Mouse (Mus musculus): ENCODE data around the gene Mvb12a. TPM values are rescaled to one million over a fixed set of nuclear protein-coding genes. Genes with fewer than 3 reads are reported as not detected.

Mvb12a gene
- polyA plus RNA-seq (2016; fragmentation: Nextera tagmentation; extraction: Ambion mirVana) = 69.0 and 72.6 TPM in 2 replicates

DNA sequence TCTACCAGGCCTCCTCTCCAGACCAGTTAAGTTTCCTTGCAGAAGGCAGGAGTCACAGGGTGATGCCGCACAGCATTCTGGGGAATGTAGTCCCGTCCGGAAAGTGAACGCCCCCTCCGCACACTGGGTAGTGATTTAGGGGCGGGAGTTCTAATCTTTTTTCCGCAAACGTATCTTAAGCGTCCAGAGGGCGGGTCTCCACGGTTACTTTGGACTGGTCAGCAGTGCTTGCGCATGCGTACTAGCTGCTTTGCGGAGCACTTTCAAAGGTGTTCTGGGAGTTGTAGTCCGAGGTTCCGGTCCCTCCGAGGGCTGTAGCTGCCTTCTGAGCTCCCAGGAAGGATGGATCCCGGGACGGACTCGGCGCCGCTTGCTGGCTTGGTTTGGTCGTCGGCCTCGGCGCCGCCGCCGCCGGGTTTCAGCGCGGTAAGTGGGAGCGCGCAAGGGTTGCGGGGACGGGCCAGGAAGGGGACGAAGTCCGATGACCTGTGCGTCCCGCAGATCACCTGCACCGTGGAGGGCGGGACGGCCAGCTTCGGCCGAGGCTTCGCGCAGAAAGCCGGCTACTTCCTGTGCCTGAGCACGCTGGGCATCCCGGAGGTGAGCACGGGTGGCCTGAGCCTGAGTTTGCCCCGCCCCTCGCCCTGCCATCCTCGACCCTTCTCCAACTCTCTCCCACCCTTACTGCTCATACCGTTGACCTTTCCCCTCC, at the start of gene Mvb12a:
Mvb12a (plus strand) TSS at position 291 of the 712 bp plus-strand sequence.
- WGBS = under 1% methylated on average over 54 of the region's 55 CpGs
- Histone ChIP-seq H3K9me3 (no peaks in the 10 kb centered on the region), H3K4me2 (replicated peaks) (peak within 1 kb of the TSS; percentile 89)

DNA sequence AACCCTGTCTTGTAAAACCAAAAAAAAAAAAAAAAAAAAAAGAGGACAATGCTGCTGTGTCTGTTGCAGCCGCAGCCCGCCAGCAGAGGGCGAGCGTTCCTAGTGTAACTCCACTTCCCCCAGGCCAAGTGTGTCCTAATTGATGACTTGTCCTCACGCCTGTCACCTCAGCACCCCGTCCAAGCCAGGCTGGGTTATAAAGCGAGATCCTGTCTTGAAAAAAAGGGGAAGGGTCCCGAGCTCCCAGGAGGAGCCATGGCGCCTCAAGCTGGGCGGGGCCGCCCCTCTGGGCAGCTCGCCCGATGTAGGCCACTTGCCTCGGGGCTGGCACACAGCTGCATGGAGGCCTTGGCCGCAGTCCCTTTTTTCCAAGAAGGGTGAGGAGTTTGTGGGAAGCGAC, 47.7 kb upstream of the Mvb12a start:
- H3K4me3 ChIP-seq = no peak overlapping the region
- peaks cover 33% of the 10 kb centered on the region for H3K36me3 ChIP-seq
- ATAC-seq (ENCODE audit: insufficient number of reproducible peaks, insufficient read depth, low FRiP score, low TSS enrichment) = 0 out of 2 replicates have a peak, but pooled peaks have one; percentile 47
- H3K27ac ChIP-seq = no peak overlapping the region
- H3K27me3 ChIP-seq = no peaks in the 10 kb centered on the region
- no peaks in the 10 kb centered on the region for H3K9me3 ChIP-seq
- H3K4me1 ChIP-seq = peaks cover 26% of the 10 kb centered on the region
- no peak overlapping the region for H3K9ac ChIP-seq
- WGBS = 26% methylated on average over 16 of the region's 16 CpGs
- no peak overlapping the region for H3K4me2 ChIP-seq (replicated peaks)

More for the DNA sequence above, at the start of gene Mvb12a:
- H3K27me3 ChIP-seq = 0 out of 2 replicates have a peak, but pooled peaks cover 3% of the 10 kb centered on the region
- peak within 1 kb of the TSS; percentile 91 for H3K4me3 ChIP-seq
- peaks cover 25% of the 10 kb centered on the region for H3K36me3 ChIP-seq
- peak within 1 kb of the TSS; percentile 87 for H3K9ac ChIP-seq
- ATAC-seq (ENCODE audit: insufficient number of reproducible peaks, insufficient read depth, low FRiP score, low TSS enrichment) = peak; percentile 87
- peaks cover 11% of the 10 kb centered on the region for H3K4me1 ChIP-seq
- H3K27ac ChIP-seq = 0 out of 2 replicates have a peak within 1 kb of the TSS, but pooled peaks have one; percentile 33

DNA sequence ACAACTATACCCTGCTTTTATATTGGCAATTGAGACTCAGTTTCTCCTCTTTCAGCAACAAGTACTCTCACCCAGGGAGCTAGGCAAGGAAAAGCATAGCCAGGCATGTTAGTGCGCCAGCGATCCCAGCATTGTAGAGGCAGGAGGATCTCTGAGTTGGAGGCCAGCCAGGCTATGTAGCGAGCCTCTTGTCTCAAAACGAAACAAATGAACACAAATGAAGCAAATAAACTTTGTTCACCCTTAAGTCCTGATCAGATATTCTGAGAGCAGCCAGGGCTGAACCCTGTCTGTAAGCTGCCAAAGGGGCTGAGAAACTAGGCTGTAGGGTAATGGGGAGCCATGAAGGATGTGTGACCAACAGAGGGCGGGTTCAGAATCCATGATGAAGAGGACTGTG, 46.9 kb upstream of the Mvb12a start:
- H3K4me1 ChIP-seq = peaks cover 26% of the 10 kb centered on the region
- no peaks in the 10 kb centered on the region for H3K9me3 ChIP-seq
- H3K9ac ChIP-seq = no peak overlapping the region
- no peak overlapping the region for H3K4me2 ChIP-seq (replicated peaks)
- ATAC-seq (ENCODE audit: insufficient number of reproducible peaks, insufficient read depth, low FRiP score, low TSS enrichment) = no peak
- 91% methylated on average over 5 of the region's 5 CpGs for WGBS
- no peak overlapping the region for H3K4me3 ChIP-seq
- H3K27me3 ChIP-seq = no peaks in the 10 kb centered on the region
- no peak overlapping the region for H3K27ac ChIP-seq
- H3K36me3 ChIP-seq = peaks cover 25% of the 10 kb centered on the region

DNA sequence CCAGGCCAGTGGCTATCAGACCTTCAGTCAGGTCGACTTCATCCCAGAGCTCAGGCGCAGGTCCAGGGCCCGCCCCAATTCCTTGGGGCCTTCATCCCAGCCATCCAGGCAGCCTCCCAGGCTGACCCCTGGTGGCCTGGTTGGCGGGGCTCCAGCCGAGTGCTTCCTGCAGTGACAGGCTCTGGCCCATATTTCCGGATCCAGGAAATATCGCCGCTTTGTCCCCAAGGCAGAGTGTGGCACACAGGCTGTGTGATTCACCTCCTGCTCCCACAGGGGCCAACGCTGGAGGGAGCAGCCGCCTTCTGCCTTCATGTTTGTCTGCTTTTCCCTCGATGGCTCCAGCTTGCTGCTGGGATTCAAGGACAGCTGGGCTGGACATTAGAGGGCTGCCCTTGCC, 46.2 kb upstream of the Mvb12a start:
- ATAC-seq (ENCODE audit: insufficient number of reproducible peaks, insufficient read depth, low FRiP score, low TSS enrichment) = no peak
- H3K4me3 ChIP-seq = no peak overlapping the region
- peaks cover 26% of the 10 kb centered on the region for H3K4me1 ChIP-seq
- 0 out of 2 replicates have a peak overlapping the region, but pooled peaks have one; percentile 23 for H3K27ac ChIP-seq
- no peaks in the 10 kb centered on the region for H3K27me3 ChIP-seq
- H3K9me3 ChIP-seq = no peaks in the 10 kb centered on the region
- H3K9ac ChIP-seq = peak overlapping the region; percentile 4; the same call in 1 of the 2 replicates
- H3K36me3 ChIP-seq = peaks cover 20% of the 10 kb centered on the region
- WGBS = 19% methylated on average over 11 of the region's 11 CpGs
- no peak overlapping the region for H3K4me2 ChIP-seq (replicated peaks)

DNA sequence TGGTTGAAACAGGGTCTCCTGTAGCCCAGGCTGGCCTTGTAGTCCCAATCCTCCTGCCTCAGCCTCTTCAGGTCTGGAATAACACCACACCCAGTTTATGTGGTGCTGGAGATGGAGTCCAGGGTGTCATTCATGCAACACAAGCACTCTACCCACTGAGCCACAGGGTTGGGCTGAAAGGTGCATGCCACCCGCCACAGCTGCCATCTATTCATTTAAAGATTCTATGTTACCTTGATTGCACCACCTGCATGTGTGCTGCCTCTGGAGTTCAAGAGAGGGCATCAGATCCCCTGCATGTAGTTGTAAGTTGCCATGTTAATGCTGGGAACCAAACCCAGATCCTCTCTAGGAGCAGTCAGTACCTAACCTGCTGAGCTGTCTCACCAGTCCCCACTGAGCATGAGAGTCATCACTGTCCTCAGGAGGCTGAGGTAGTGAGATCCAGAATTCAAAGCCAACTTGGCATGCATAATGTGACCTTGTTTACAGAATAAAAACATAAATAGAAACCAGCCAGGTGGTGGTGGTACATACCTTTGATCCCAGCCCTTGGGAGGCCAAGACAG, 45.6 kb upstream of the Mvb12a start:
- H3K9ac ChIP-seq = no peak overlapping the region
- no peak overlapping the region for H3K4me2 ChIP-seq (replicated peaks)
- H3K4me1 ChIP-seq = peaks cover 26% of the 10 kb centered on the region
- H3K27ac ChIP-seq = no peak overlapping the region
- no peak for ATAC-seq (ENCODE audit: insufficient number of reproducible peaks, insufficient read depth, low FRiP score, low TSS enrichment)
- 82% methylated on average over 1 of the region's 1 CpGs for WGBS
- no peaks in the 10 kb centered on the region for H3K9me3 ChIP-seq
- H3K27me3 ChIP-seq = no peaks in the 10 kb centered on the region
- H3K4me3 ChIP-seq = no peak overlapping the region
- peaks cover 15% of the 10 kb centered on the region for H3K36me3 ChIP-seq

DNA sequence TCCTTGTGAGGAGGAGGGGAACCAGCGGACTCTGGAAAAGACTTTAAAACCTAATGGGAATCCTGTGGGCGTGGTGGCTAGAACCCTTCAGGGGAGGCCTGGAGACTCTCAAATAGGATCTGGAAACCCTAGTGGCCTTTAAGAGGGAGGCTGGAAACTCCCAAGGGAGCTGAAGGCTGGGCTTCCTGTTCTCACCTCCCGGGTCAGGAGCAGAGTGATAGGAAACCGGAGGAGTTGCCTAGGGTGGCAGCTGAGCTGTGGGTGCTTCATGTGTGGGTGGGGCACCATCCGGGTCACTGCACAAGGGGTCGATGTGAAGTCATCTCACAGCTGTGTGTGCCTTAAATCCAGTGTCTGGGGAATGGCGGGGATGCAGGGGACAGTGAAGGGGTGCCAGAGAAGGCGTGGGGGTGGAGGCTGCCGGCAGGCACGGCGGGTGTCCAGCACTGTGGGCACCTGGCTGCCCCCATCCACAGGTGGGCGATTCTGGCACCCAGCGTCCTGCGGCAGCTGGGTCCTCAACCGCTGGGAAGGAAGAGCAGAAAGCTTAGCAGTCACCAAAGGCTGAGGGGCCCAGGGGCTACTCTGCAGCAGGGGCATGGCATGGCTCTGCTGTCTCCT, 44.7 kb upstream of the Mvb12a start:
- Histone ChIP-seq H3K4me1 (peaks cover 26% of the 10 kb centered on the region), H3K9me3 (no peaks in the 10 kb centered on the region), H3K4me3 (no peak overlapping the region), H3K27ac (0 out of 2 replicates have a peak overlapping the region, but pooled peaks have one; percentile 32), H3K9ac (no peak overlapping the region), H3K27me3 (no peaks in the 10 kb centered on the region), H3K36me3 (peaks cover 7% of the 10 kb centered on the region; the same call in 1 of the 2 replicates), H3K4me2 (replicated peaks) (peak overlapping the region; percentile 7; the same call in 1 of the 2 replicates)
- WGBS = 22% methylated on average over 15 of the region's 15 CpGs
- no peak for ATAC-seq (ENCODE audit: insufficient number of reproducible peaks, insufficient read depth, low FRiP score, low TSS enrichment)

DNA sequence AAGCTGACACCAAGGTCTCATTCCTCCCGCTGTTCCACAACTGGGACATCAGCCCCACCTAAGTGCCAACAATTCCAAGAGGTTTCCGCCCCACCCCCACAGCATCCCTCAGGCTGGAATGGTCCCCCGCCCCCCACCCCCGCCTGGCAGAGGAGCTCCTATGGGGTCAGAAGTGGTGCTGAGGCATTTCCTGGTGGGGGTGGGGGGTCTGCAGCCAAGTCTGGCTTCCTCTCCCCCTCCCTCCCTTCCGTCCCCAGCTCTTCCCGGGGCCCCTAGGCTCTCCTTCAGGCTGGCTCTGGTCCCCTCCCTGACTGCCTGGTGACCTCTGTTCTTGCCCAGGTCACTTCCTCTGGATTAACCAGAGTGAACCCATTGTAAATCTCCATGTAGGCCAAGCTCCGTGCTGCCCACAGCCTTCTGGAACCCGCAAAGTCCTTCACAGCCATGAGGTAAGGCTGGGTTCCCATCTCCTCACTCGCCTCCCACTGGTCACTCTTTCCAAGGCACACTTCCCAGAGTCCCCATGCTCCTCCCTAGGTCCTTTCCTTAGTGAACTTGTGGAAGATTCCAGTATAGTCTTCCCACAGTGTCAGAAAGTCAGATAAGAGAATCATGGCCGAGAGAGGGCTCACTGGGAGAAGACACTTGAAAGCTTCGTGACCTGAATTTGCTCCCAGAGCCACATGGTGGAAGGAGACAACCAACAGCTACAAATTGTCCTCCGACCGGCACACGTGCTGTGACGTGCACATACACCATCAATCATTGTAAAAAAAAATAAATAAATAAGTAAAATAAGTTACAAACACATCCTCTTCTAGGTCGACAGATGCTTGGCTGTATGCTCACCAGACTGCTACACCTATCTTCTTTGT, 43.7 kb upstream of the Mvb12a start:
- H3K4me3 ChIP-seq = no peak overlapping the region
- H3K36me3 ChIP-seq = peaks cover 2% of the 10 kb centered on the region; the same call in 1 of the 2 replicates
- no peak overlapping the region for H3K9ac ChIP-seq
- H3K4me2 ChIP-seq (replicated peaks) = peak overlapping the region; percentile 27; the same call in 1 of the 2 replicates
- H3K27me3 ChIP-seq = no peaks in the 10 kb centered on the region
- no peak for ATAC-seq (ENCODE audit: insufficient number of reproducible peaks, insufficient read depth, low FRiP score, low TSS enrichment)
- 30% methylated on average over 16 of the region's 16 CpGs for WGBS
- H3K9me3 ChIP-seq = no peaks in the 10 kb centered on the region
- H3K4me1 ChIP-seq = peaks cover 26% of the 10 kb centered on the region
- no peak overlapping the region for H3K27ac ChIP-seq

DNA sequence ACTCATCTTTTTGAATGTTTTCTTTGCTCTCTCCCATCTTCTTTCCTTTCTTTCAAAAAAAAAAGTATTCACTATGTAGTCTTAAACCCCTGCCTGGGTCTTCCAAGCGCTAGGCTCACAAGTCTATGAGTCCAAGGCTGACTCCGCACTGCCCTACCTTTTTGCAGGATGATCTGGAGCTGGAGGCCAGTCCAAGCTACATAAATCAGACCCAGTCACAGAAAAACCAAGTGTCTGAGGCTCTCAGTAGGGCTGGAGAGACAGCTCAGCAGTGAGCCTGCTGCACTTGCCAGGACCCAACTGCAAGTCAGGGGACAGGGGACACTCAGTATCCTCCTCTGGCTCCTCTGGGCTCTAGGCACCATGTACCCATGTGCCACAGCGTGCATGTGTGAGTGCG, 38.4 kb upstream of the Mvb12a start:
- no peak for ATAC-seq (ENCODE audit: insufficient number of reproducible peaks, insufficient read depth, low FRiP score, low TSS enrichment)
- Histone ChIP-seq H3K27ac (no peak overlapping the region), H3K27me3 (peaks cover 39% of the 10 kb centered on the region), H3K36me3 (no peaks in the 10 kb centered on the region), H3K4me1 (peaks cover under 1% of the 10 kb centered on the region; the same call in 1 of the 2 replicates), H3K9me3 (no peaks in the 10 kb centered on the region), H3K4me3 (no peak overlapping the region), H3K4me2 (replicated peaks) (no peak overlapping the region), H3K9ac (no peak overlapping the region)
- 91% methylated on average over 4 of the region's 4 CpGs for WGBS

DNA sequence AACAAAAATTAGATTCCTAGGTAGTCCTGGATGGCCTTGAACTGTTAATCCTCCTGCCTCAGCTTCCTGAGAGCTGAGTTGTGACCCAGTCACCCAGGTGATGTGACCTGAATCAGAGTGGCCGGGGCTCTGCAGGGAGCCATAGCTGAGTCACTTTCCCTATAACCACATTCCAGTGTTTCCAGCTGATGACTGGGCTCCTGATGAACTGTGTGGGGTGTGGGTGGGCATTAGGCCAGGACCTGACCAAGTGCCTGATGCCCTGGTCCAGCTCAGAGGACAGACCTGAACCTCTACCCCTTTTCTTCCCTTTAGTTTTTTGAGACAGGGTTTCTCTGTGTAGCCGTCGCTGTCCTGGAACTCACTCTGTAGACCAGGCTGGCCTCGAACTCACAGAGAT, 37.4 kb upstream of the Mvb12a start:
- no peaks in the 10 kb centered on the region for H3K9me3 ChIP-seq
- H3K27ac ChIP-seq = no peak overlapping the region
- no peak overlapping the region for H3K9ac ChIP-seq
- ATAC-seq (ENCODE audit: insufficient number of reproducible peaks, insufficient read depth, low FRiP score, low TSS enrichment) = no peak
- 86% methylated on average over 4 of the region's 4 CpGs for WGBS
- H3K36me3 ChIP-seq = no peaks in the 10 kb centered on the region
- H3K4me2 ChIP-seq (replicated peaks) = no peak overlapping the region
- H3K4me3 ChIP-seq = no peak overlapping the region
- no peaks in the 10 kb centered on the region for H3K4me1 ChIP-seq
- H3K27me3 ChIP-seq = peaks cover 43% of the 10 kb centered on the region

DNA sequence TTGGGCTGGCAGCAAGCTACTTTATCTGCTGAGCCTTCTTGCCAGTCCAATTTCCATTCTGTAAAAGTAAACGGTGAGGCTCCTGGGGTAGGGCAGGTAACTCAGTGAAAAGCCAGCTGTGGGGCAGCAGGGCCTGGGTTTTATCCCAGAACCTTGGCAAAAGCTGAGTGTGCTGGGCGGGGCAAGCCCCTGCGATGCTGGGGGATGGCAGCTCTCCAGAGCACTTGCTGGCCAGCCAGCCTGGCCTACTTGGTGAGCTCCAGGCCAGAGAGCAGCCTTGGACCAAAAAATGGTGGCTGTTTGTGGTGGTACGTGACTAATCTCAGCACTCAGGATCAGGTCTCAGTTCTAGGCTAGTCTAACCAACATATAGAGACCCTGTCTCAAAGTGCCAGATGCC, 36.7 kb upstream of the Mvb12a start:
- peaks cover 43% of the 10 kb centered on the region for H3K27me3 ChIP-seq
- H3K4me1 ChIP-seq = no peaks in the 10 kb centered on the region
- H3K9me3 ChIP-seq = no peaks in the 10 kb centered on the region
- no peaks in the 10 kb centered on the region for H3K36me3 ChIP-seq
- H3K4me3 ChIP-seq = no peak overlapping the region
- WGBS = 79% methylated on average over 4 of the region's 4 CpGs
- ATAC-seq (ENCODE audit: insufficient number of reproducible peaks, insufficient read depth, low FRiP score, low TSS enrichment) = no peak
- H3K27ac ChIP-seq = no peak overlapping the region
- no peak overlapping the region for H3K9ac ChIP-seq
- H3K4me2 ChIP-seq (replicated peaks) = no peak overlapping the region

DNA sequence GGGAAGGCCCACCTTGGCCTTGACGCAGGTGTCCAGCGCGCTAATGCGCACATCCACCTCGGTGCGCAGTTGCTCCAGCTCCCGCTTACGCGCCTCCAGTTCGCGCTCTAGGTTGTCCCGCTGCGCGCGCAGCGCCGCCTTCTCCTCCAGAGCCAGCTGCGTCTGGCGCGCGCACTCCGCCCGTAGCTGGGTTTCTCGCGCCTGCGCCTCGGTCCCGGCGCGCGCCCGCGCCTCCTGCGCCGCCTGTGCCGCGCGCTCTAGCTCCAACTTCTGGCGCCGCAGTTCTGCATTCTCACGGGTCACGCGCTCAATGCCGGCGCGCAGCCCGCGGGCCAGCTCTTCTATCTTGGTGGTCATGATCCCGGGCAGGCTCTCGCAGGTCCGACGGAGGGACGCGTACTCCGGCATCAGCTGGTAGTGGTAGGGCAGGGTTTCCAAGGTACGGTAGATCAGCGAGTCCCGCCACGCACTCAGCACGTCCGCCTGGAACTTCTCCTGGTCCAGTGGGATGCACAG, 35.1 kb upstream of the Mvb12a start:
- no peaks in the 10 kb centered on the region for H3K4me1 ChIP-seq
- under 1% methylated on average over 61 of the region's 61 CpGs for WGBS
- H3K9me3 ChIP-seq = no peaks in the 10 kb centered on the region
- H3K27me3 ChIP-seq = peaks cover 43% of the 10 kb centered on the region
- no peak overlapping the region for H3K27ac ChIP-seq
- peak overlapping the region; percentile 60 for H3K4me2 ChIP-seq (replicated peaks)
- ATAC-seq (ENCODE audit: insufficient number of reproducible peaks, insufficient read depth, low FRiP score, low TSS enrichment) = 0 out of 2 replicates have a peak, but pooled peaks have one; percentile 31
- peak overlapping the region; percentile 35 for H3K4me3 ChIP-seq
- no peaks in the 10 kb centered on the region for H3K36me3 ChIP-seq
- peak overlapping the region; percentile 42; the same call in 1 of the 2 replicates for H3K9ac ChIP-seq

Measured in embryonic facial prominence, embryonic 12.5 days (tissue).